Mouse (Mus musculus): ENCODE measurements at regions not wholly inside any gene's neighbourhood (a gene's known extent, or its start where the extent isn't known, plus 50 kb on each side); places are given as distances from the start of the nearest gene placed in this dataset.

- WGBS, result 69% methylated on average over 3 of the region's 3 CpGs
- no peaks in the 10 kb centered on the region for H3K9me3 ChIP-seq
Observed at GRCm38 (mm10) chr8:44878208-44878607, 57.0 kb upstream of the Fat1 start.

GRCm38 (mm10) chr8:44879186-44879585 is 56.1 kb upstream of the Fat1 start:
- no peaks in the 10 kb centered on the region for H3K36me3 ChIP-seq
- peaks cover 4% of the 10 kb centered on the region; the same call in 1 of the 2 replicates for H3K4me1 ChIP-seq
- H3K27ac ChIP-seq, result no peak overlapping the region
- H3K4me3 ChIP-seq, result no peak overlapping the region
- 77% methylated on average over 4 of the region's 4 CpGs for WGBS
- no peaks in the 10 kb centered on the region for H3K9me3 ChIP-seq
- H3K27me3 ChIP-seq (ENCODE audit: insufficient read depth, poor library complexity, severe bottlenecking), result no peaks in the 10 kb centered on the region
- DNase-seq (ENCODE audit: low spot score), result no peak

More at GRCm38 (mm10) chr8:44878208-44878607, 57.0 kb upstream of the Fat1 start:
- no peak for DNase-seq (ENCODE audit: low spot score)
- no peaks in the 10 kb centered on the region for H3K36me3 ChIP-seq
- no peaks in the 10 kb centered on the region for H3K27me3 ChIP-seq (ENCODE audit: insufficient read depth, poor library complexity, severe bottlenecking)
- no peak overlapping the region for H3K4me3 ChIP-seq
- no peak overlapping the region for H3K27ac ChIP-seq
- peaks cover 4% of the 10 kb centered on the region; the same call in 1 of the 2 replicates for H3K4me1 ChIP-seq

GRCm38 (mm10) chr8:44884399-44885006 is 50.7 kb upstream of the Fat1 start:
- Histone ChIP-seq H3K9me3 (no peaks in the 10 kb centered on the region), H3K36me3 (no peaks in the 10 kb centered on the region), H3K4me3 (no peak overlapping the region), H3K4me1 (no peaks in the 10 kb centered on the region), H3K27me3 (ENCODE audit: insufficient read depth, poor library complexity, severe bottlenecking) (no peaks in the 10 kb centered on the region), H3K27ac (no peak overlapping the region)
- DNase-seq (ENCODE audit: low spot score), result no peak
- 77% methylated on average over 8 of the region's 8 CpGs for WGBS

Measured in heart, embryonic 10.5 days (tissue).